Mouse (Mus musculus): Measurements from ENCODE around the gene Fam117a. TPM values are rescaled to one million over a fixed set of nuclear protein-coding genes. Genes with fewer than 3 reads are reported as not detected.

Fam117a gene
- polyA plus RNA-seq, 1 experiment from 2014 or later: 7.4 TPM

DNA sequence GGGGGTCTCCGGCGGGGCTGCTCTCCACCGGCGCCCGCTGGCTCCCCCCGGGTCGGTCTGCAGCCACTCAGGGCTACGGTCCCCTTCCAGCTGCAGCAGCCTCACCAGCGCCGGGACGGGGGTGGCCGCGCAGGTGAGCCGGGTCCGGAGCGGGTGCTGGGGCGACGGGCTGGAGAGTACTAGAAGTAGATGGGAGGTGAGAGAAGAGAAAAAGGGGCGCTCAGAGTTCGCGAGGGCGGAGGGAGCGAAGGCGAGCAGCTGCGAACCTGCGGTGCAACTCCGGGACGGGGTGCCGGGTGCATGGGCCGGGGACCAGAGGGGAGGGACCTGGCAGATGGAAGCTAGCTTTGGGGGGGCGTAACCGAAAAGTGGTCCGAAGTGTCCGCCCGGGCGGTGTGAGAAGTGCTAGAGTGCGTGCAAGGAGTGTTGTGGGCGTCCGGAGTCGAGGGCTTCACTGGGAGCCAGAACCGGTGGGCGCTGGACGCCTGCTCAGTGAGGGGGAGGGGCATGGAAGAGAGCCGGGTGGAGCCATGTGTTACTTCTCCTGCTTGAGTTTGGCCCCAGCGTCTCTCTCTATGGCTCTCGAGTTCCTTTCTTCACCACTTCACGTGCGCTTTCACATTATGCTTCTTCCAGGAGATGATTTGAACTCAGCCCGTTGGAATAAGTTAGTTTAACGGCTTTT is 453 bp downstream of the Fam117a start:
- Histone ChIP-seq H3K27ac (peak overlapping the region; percentile 92), H3K4me3 (peak overlapping the region; percentile 98), H3K36me3 (replicated peaks) (no peaks in the 10 kb centered on the region), H3K9me3 (no peaks in the 10 kb centered on the region), H3K27me3 (ENCODE audit: poor library complexity, severe bottlenecking) (peaks cover 19% of the 10 kb centered on the region), H3K4me1 (peaks cover 46% of the 10 kb centered on the region)
- WGBS: 1% methylated on average over 49 of the region's 50 CpGs
- peak; percentile 69 for DNase-seq (ENCODE audit: extremely low spot score, low spot score)

DNA sequence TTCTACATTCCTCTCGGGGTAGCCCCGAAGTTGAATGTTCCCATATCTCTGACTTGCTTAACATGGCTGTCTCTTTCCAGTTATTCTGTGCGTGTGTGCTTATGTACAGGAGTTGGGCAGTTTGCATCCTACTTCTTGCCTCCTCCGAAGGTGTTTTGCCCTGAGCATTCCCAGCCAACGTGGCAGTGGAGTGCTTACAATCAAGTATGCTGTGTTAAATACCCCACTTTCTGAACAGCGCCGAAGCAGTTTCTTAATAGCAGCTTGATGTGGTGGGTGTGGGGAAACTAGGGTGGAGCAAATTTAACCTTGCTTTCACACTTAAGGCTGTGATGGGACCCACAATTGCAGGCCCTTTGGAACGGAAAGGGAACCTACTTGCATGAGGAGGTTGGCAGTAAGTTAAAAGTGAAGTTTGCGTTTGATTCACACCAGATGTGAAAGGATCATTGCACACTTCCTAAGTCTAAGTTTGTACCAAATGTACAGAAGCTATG is 1.1 kb downstream of the Fam117a start:
- Histone ChIP-seq H3K27ac (peak overlapping the region; percentile 92), H3K36me3 (replicated peaks) (no peaks in the 10 kb centered on the region), H3K4me1 (peaks cover 43% of the 10 kb centered on the region), H3K9me3 (no peaks in the 10 kb centered on the region), H3K27me3 (ENCODE audit: poor library complexity, severe bottlenecking) (peaks cover 19% of the 10 kb centered on the region), H3K4me3 (peak overlapping the region; percentile 98)
- peak; percentile 21 for DNase-seq (ENCODE audit: extremely low spot score, low spot score)
- WGBS: 30% methylated on average over 9 of the region's 9 CpGs

DNA sequence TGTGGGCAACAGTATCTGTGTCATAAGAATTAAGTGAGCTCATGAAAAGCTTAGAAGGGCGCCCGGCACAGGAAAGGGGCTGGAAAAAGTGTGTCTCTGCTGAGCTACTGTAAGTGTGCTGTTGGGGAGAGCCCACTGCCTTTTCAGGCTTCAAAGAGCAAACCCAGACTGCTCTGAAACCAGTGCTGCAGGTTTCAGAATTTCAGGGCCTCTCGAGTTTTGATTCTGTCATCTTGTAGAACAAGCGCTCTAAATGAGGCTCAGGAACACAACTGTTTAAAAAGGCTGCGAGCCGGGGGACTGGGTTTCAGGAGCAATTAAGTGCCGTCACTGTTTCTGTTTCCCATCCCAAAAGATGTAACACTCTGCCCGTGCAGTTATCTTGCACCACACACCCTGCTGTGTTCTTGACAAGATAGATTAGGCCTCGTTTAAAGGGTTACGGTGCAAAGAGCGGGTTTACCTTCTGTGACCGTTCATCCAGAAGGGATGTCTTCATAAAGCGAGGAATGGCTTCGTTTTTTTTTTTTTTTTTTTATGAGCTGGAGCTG is 2.7 kb downstream of the Fam117a start:
- H3K9me3 ChIP-seq: no peaks in the 10 kb centered on the region
- WGBS: 26% methylated on average over 14 of the region's 14 CpGs
- peaks cover 43% of the 10 kb centered on the region for H3K4me1 ChIP-seq
- peaks cover 19% of the 10 kb centered on the region for H3K27me3 ChIP-seq (ENCODE audit: poor library complexity, severe bottlenecking)
- peak overlapping the region; percentile 53 for H3K27ac ChIP-seq
- H3K36me3 ChIP-seq (replicated peaks): no peaks in the 10 kb centered on the region
- DNase-seq (ENCODE audit: extremely low spot score, low spot score): peak; percentile 19
- H3K4me3 ChIP-seq: peak overlapping the region; percentile 98

DNA sequence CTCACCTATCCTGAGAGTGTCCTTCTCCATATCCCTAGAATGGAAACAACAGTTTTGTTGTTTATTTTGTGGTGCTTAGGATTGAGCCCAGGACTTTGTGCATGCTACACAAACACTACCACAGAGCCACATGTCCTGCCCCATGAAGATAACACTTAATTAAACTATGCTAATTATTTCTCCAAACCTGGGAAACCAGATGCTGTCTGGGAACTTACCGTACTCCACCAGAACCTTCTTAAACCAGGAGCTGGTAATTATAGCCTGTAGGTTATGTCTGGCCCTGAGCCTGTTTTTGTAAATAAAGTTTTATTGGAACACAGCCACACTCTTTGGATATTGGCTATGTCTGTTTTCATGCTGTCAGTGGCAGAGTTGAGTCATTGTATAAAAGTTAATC is 3.4 kb downstream of the Fam117a start:
- Histone ChIP-seq H3K4me3 (peak overlapping the region; percentile 98; the same call in 1 of the 2 replicates), H3K9me3 (no peaks in the 10 kb centered on the region), H3K36me3 (replicated peaks) (no peaks in the 10 kb centered on the region), H3K27me3 (ENCODE audit: poor library complexity, severe bottlenecking) (peaks cover 19% of the 10 kb centered on the region), H3K27ac (no peak overlapping the region), H3K4me1 (peaks cover 43% of the 10 kb centered on the region)
- DNase-seq (ENCODE audit: extremely low spot score, low spot score): no peak
- 70% methylated on average over 1 of the region's 1 CpGs for WGBS

DNA sequence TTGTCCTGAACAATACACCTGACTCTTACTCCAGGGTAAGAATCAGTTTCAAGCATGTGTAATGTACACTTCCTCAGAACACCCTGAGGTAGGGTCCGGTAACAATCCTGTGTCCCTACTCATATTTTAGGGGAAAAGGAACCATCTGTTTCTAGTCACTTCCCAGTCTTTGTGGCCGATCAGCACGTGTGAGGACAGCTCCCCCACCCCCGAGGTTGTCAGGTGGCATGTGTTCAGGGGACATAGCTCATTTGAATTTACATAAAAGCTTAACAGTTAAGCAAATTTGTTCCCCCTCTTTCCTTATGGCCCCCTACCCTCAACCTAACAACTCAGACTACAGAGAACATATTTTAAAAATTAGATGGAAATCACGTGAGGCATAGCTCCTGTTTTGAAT is 3.8 kb downstream of the Fam117a start:
- Histone ChIP-seq H3K4me3 (peak overlapping the region; percentile 98; the same call in 1 of the 2 replicates), H3K9me3 (no peaks in the 10 kb centered on the region), H3K27ac (no peak overlapping the region), H3K36me3 (replicated peaks) (no peaks in the 10 kb centered on the region), H3K27me3 (ENCODE audit: poor library complexity, severe bottlenecking) (peaks cover 19% of the 10 kb centered on the region), H3K4me1 (peaks cover 43% of the 10 kb centered on the region)
- no peak for DNase-seq (ENCODE audit: extremely low spot score, low spot score)
- 59% methylated on average over 5 of the region's 5 CpGs for WGBS

DNA sequence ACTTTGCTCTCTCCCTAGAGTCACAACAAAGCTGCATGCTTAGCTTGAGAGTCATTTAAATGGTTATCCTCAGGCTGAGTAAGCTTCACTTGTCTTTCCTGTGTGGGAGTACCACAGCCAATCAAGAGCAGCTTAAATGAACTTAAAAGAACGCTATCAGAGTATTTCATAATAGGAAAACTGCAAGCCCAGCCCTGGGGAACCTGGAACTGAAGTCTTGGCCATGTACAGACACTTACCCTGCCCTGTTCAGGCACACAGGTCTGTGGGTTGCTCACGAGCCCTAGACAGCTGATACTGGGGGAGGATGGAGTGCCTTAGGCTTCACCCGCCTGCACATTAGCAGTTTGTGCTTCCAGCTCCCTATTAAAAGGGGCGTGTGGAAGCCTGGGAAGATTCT is 6.4 kb downstream of the Fam117a start:
- peaks cover 13% of the 10 kb centered on the region for H3K27me3 ChIP-seq (ENCODE audit: poor library complexity, severe bottlenecking)
- no peaks in the 10 kb centered on the region for H3K9me3 ChIP-seq
- H3K4me1 ChIP-seq: peaks cover 26% of the 10 kb centered on the region
- H3K4me3 ChIP-seq: no peak overlapping the region
- H3K27ac ChIP-seq: no peak overlapping the region
- 79% methylated on average over 4 of the region's 4 CpGs for WGBS
- DNase-seq (ENCODE audit: extremely low spot score, low spot score): no peak
- H3K36me3 ChIP-seq (replicated peaks): peaks cover 14% of the 10 kb centered on the region; the same call in 1 of the 2 replicates

DNA sequence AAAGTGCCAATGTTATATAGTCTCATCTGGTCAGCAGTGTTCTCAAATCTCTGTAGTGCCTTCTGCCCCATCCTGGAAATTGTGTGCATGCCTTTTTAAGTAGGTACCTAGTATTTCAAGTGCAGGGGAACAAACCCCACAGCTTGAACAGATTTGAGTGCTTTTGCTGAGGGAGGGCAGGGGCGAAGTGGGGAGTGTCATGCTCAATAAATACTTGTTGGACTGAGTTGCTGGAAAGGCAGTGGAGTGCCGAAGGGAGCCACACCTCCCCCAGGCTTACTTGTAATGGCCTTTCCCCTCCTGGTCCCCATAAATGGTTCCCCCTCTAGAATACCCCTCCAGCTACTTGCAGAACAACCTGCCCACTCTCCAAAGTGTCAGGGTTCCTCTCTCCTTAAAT is 7.4 kb downstream of the Fam117a start:
- H3K36me3 ChIP-seq (replicated peaks): peaks cover 20% of the 10 kb centered on the region
- peaks cover 16% of the 10 kb centered on the region for H3K4me1 ChIP-seq
- DNase-seq (ENCODE audit: extremely low spot score, low spot score): no peak
- H3K4me3 ChIP-seq: no peak overlapping the region
- WGBS: 86% methylated on average over 2 of the region's 2 CpGs
- H3K27ac ChIP-seq: no peak overlapping the region
- H3K9me3 ChIP-seq: no peaks in the 10 kb centered on the region
- H3K27me3 ChIP-seq (ENCODE audit: poor library complexity, severe bottlenecking): peaks cover 4% of the 10 kb centered on the region; the same call in 1 of the 2 replicates

DNA sequence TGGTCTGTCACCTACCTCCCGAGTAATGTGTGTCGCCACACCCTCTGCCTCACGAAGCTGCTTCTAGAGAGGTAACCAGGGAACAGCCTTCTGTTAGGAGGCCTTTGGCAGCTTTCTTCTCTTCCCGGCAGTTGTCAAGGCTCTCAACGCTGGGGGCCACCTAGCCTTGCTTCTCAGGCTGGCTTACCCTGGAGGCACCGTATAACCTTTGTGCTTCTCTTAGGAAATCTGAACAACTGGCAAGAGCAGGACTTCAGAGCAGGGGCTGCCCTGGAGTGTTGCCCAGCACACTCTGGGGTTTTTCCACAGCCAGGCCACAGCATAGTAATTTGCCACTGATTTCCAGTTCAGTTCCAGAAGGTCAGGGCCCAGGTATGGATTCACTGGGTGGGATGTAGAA is 13.5 kb downstream of the Fam117a start:
- 82% methylated on average over 6 of the region's 6 CpGs for WGBS
- Histone ChIP-seq H3K27me3 (ENCODE audit: poor library complexity, severe bottlenecking) (no peaks in the 10 kb centered on the region), H3K4me3 (no peak overlapping the region), H3K4me1 (peaks cover 3% of the 10 kb centered on the region; the same call in 1 of the 2 replicates), H3K27ac (no peak overlapping the region), H3K9me3 (no peaks in the 10 kb centered on the region), H3K36me3 (replicated peaks) (peaks cover 20% of the 10 kb centered on the region)
- DNase-seq (ENCODE audit: extremely low spot score, low spot score): no peak

DNA sequence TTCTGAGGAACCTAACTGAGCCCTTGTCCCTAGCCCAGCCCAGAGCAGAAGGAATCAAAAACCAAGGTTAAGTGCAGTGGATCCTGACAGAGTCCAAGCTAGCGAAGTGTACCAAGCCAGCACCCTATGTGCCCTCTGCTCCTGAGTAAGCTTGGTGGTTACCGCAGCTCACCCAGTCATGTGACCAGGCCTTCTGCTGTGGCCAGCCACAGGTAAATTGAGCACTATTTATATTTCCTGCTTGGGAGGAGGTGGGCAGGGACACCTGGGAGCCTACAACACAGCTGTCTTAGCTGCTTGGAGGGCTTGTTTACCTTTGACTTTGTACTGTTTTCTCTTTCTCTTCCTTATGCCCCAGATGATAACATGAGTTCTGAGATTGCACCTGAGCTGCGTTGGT is 14.1 kb downstream of the Fam117a start:
- no peak for DNase-seq (ENCODE audit: extremely low spot score, low spot score)
- Histone ChIP-seq H3K36me3 (replicated peaks) (peaks cover 20% of the 10 kb centered on the region), H3K4me1 (peaks cover 3% of the 10 kb centered on the region; the same call in 1 of the 2 replicates), H3K4me3 (no peak overlapping the region), H3K27ac (no peak overlapping the region), H3K27me3 (ENCODE audit: poor library complexity, severe bottlenecking) (no peaks in the 10 kb centered on the region), H3K9me3 (no peaks in the 10 kb centered on the region)
- whole genome bisulfite sequencing: 93% methylated on average over 3 of the region's 3 CpGs

DNA sequence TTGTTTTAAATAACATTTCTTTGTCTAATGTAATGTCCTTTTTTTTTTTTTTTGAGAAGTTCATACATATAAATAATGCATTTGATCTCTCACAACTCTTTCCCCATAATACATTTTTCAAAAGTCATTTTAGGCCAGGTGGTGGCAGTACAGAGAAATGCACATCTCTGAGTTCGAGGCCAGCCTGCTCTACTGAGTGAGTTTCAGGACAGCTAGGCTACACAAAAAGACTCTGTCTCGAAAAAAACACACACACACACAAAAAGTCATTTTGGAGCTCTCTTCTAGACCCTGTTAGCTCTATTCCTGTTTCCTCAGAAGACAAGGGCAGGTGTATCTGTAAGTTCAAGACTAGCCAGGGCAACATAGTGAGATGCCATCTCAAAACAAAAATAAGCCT is 15.9 kb downstream of the Fam117a start:
- no peak overlapping the region for H3K27ac ChIP-seq
- 95% methylated on average over 2 of the region's 2 CpGs for WGBS
- H3K27me3 ChIP-seq (ENCODE audit: poor library complexity, severe bottlenecking): no peaks in the 10 kb centered on the region
- H3K9me3 ChIP-seq: no peaks in the 10 kb centered on the region
- no peak for DNase-seq (ENCODE audit: extremely low spot score, low spot score)
- H3K4me1 ChIP-seq: peaks cover 3% of the 10 kb centered on the region; the same call in 1 of the 2 replicates
- no peak overlapping the region for H3K4me3 ChIP-seq
- peaks cover 11% of the 10 kb centered on the region for H3K36me3 ChIP-seq (replicated peaks)

DNA sequence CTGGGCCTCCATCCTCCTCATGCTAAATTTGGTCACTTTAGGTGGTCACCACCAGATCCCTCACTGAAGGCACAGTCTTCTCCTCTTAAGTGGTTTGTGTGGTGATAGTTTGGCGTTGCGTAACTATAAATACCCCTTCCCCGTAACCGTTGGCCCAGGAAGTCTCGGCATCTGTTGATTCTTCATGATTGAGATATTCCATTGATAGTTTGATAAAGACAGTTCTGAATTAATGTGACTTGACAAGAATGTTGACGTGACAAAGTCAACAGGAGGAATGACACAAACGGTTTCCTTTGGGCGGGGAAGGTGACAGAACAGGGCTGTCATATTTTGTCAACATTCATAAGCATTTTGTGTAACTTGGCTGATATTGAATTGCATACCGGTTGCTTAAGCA is 16.4 kb downstream of the Fam117a start:
- 91% methylated on average over 9 of the region's 9 CpGs for WGBS
- peaks cover 6% of the 10 kb centered on the region; the same call in 1 of the 2 replicates for H3K36me3 ChIP-seq (replicated peaks)

DNA sequence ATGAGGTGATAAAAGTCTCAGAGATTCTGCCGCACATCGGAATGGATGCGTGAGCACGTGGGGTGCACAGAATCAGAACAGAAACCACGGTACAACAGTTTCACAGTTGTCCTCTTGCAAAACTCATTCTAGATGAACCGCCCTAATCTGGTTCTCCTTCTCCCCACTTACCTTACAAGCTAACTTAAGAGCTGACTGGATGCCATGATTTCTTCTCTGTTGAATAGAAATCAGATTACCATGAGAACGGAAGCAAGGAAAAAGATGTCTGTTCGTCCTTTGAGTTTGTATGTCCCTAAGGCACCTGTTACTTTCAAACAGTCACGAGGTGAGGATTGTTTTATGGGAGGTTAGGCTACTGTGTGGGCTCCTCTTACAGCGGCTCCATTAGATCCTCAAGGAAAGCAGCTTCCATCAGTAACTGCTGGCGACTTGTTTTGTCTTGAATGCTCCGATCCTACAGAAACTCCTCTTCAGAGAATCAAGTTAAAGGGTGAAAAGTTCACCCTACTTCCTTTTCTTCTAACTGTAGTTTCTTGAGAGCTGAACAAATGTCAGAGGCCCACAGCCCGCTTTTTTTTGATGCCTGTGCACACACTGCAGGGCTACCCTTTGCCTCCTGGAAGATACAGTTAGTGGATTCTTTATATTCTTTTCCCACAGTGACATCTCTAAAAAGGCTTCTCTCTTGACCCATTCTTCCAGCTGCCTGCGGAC is 17.6 kb downstream of the Fam117a start:
- no peaks in the 10 kb centered on the region for H3K9me3 ChIP-seq
- H3K36me3 ChIP-seq (replicated peaks): no peaks in the 10 kb centered on the region; the same call in 1 of the 2 replicates
- no peaks in the 10 kb centered on the region for H3K27me3 ChIP-seq (ENCODE audit: poor library complexity, severe bottlenecking)
- peaks cover 3% of the 10 kb centered on the region; the same call in 1 of the 2 replicates for H3K4me1 ChIP-seq
- H3K4me3 ChIP-seq: no peak overlapping the region
- no peak for DNase-seq (ENCODE audit: extremely low spot score, low spot score)
- H3K27ac ChIP-seq: no peak overlapping the region
- 92% methylated on average over 14 of the region's 14 CpGs for WGBS

More for the DNA sequence above, 16.4 kb downstream of the Fam117a start:
- Histone ChIP-seq H3K4me1 (peaks cover 3% of the 10 kb centered on the region; the same call in 1 of the 2 replicates), H3K4me3 (no peak overlapping the region), H3K27me3 (ENCODE audit: poor library complexity, severe bottlenecking) (no peaks in the 10 kb centered on the region), H3K9me3 (no peaks in the 10 kb centered on the region), H3K27ac (no peak overlapping the region)
- no peak for DNase-seq (ENCODE audit: extremely low spot score, low spot score)

Data from forebrain, embryonic 10.5 days (tissue).